Mouse (Mus musculus): ENCODE measurements at regions not wholly inside any gene's neighbourhood (a gene's known extent, or its start where the extent isn't known, plus 50 kb on each side); places are given as distances from the start of the nearest gene placed in this dataset.
A peak's percentile ranks its signal among the peaks of the same experiment; 100 is the strongest.

DNA sequence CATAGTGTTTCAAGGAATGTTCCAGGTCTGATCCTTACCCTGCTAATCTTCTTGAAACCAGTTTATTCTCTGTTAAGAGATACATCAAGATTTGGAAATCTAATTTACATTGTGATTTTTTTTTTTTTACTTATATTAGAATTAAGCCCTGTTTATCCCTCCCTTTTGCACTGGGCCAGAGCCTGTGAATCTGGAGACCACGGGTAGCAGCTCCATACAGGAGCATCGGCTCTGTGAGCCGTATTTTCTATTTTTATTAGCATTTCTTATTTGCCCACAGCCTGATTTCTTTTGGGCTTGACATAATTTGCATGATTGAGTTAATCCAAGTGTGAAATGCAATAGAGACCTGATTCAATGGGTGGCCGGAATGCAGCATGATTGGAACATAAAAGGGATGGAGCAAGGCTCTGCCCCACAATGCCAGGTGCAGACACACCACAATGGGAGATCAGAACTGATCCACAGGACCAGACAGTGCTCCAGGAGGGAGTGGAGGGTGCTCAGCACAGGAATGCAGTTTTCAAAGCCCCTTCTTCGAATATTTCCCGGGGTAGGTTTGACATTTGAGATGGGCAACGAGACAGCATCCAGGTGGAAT, 67.9 kb upstream of the Mrps9 start:
- Histone ChIP-seq H3K36me3 (no peaks in the 10 kb centered on the region), H3K27me3 (ENCODE audit: insufficient read depth, poor library complexity, severe bottlenecking) (no peaks in the 10 kb centered on the region; the same call in 1 of the 2 replicates), H3K4me1 (replicated peaks) (peaks cover 14% of the 10 kb centered on the region), H3K4me3 (no peak overlapping the region), H3K9me3 (no peaks in the 10 kb centered on the region), H3K27ac (no peak overlapping the region)
- no peak for DNase-seq (ENCODE audit: low spot score)
- 62% methylated on average over 7 of the region's 7 CpGs for WGBS

DNA sequence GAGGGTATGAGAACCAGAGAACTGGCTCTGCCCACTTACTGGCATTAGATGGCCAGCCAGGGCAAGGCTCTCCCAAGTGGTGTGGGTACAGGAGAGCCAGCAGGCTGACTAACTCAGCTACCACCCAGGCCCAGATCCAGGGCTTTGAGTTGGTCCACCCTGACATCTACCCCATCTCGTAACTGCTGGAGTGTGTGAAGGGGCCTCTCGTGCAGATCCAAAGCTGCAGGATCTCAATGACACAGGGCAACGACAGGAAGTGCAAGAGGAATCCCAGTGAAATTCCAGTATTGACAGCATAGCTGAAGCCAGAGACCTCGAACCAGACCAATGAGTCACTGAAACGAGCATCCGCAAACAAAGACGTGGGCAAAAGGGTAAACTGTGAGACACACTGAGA, 63.8 kb upstream of the Mrps9 start:
- H3K36me3 ChIP-seq: no peaks in the 10 kb centered on the region
- no peaks in the 10 kb centered on the region for H3K9me3 ChIP-seq
- WGBS: 73% methylated on average over 7 of the region's 7 CpGs
- no peak overlapping the region for H3K4me3 ChIP-seq
- peaks cover 13% of the 10 kb centered on the region for H3K4me1 ChIP-seq (replicated peaks)
- DNase-seq (ENCODE audit: low spot score): no peak
- 0 out of 2 replicates have a peak overlapping the region, but pooled peaks have one; percentile 12 for H3K27ac ChIP-seq
- no peaks in the 10 kb centered on the region for H3K27me3 ChIP-seq (ENCODE audit: insufficient read depth, poor library complexity, severe bottlenecking)

DNA sequence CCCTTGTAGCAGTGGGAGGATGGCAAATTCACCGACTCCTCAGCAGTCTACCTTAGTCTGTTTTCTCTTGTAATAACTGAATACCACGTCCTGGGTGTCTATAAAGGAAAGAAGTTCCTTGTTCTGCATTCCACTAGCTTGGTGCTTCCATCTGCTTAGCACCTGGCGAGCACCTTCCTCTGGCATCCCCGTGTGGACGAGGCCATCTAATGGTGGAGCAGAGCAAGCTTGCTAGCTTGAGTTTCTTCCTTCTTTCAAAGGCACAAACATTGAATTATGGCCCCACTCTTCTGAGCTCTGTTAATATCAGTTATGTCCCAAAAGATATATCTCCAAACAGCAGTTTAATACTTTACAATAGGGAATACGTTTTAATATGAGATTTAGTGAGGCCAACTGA, 62.6 kb upstream of the Mrps9 start:
- no peak for DNase-seq (ENCODE audit: low spot score)
- H3K4me3 ChIP-seq: no peak overlapping the region
- 74% methylated on average over 6 of the region's 6 CpGs for WGBS
- H3K27me3 ChIP-seq (ENCODE audit: insufficient read depth, poor library complexity, severe bottlenecking): no peaks in the 10 kb centered on the region
- H3K4me1 ChIP-seq (replicated peaks): peaks cover 3% of the 10 kb centered on the region; the same call in 1 of the 2 replicates
- no peaks in the 10 kb centered on the region for H3K36me3 ChIP-seq
- H3K27ac ChIP-seq: no peak overlapping the region
- H3K9me3 ChIP-seq: peaks cover 2% of the 10 kb centered on the region; the same call in 1 of the 2 replicates
